Mouse (Mus musculus) splenic B cell, adult 2 months (primary cell): ENCODE measurements around the gene Mcrip2.

Source experiments
- DNase-seq: peaks from one replicate; pipeline ENCODE4 v3.0.0-alpha.2; 2011; ENCODE audit warnings: low read depth, low spot score
- H3K27me3 ChIP-seq: 2 replicates; pipeline ENCODE4 v1.6.1; 2012; ENCODE audit warnings: mild to moderate bottlenecking, low read length, moderate library complexity, mixed read lengths; ENCODE audit not compliant: control insufficient read depth, poor library complexity, insufficient read depth, severe bottlenecking
- H3K36me3 ChIP-seq: 2 replicates; pipeline ENCODE4 v1.6.1; 2012; ENCODE audit warnings: mild to moderate bottlenecking, low read length, moderate library complexity, mixed read lengths; ENCODE audit not compliant: control insufficient read depth, poor library complexity, insufficient read depth, severe bottlenecking

Mcrip2 gene

GRCm38 (mm10) chr17:25868601-25869191, at the start of gene Mcrip2:
TSS of gene Mcrip2 (minus strand) at chr17:25868764.
- no peaks in the 10 kb centered on the region for H3K27me3 ChIP-seq
- no peaks in the 10 kb centered on the region; the same call in 1 of the 2 replicates for H3K36me3 ChIP-seq
- peak; percentile 58 for DNase-seq

GRCm38 (mm10) chr17:25918037-25918750, 49.6 kb upstream of the Mcrip2 start:
- no peak for DNase-seq
- H3K27me3 ChIP-seq: no peaks in the 10 kb centered on the region
- no peaks in the 10 kb centered on the region; the same call in 1 of the 2 replicates for H3K36me3 ChIP-seq

- no peak for DNase-seq
- H3K36me3 ChIP-seq: no peaks in the 10 kb centered on the region; the same call in 1 of the 2 replicates
- H3K27me3 ChIP-seq: no peaks in the 10 kb centered on the region
Observed at GRCm38 (mm10) chr17:25916931-25917647, 48.5 kb upstream of the Mcrip2 start.

GRCm38 (mm10) chr17:25914295-25914694, 45.7 kb upstream of the Mcrip2 start:
- no peaks in the 10 kb centered on the region for H3K27me3 ChIP-seq
- DNase-seq: no peak
- no peaks in the 10 kb centered on the region; the same call in none of the 2 replicates for H3K36me3 ChIP-seq

DNA sequence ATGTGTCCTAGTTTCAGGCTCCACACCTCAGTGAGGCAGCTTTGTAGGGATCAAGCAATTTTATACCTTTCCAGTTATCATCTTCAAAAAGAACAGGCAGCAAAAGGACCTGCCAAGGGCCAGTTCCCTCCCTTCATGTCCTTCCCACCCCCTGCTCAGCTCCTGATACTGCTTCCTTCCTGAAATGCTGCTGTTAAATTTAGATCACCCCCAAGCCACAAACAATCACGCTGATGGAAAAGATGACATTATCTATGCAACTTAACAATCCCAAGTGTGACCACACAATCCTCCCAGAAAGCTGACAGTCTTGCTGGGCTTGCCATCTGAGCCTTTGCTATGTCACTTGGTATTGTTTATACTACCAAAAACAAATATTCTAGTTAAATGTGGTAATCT, 45.3 kb upstream of the Mcrip2 start:
- DNase-seq: no peak
- H3K27me3 ChIP-seq: no peaks in the 10 kb centered on the region
- H3K36me3 ChIP-seq: no peaks in the 10 kb centered on the region; the same call in none of the 2 replicates

GRCm38 (mm10) chr17:25913186-25913876, 44.8 kb upstream of the Mcrip2 start:
- no peaks in the 10 kb centered on the region for H3K27me3 ChIP-seq
- H3K36me3 ChIP-seq: no peaks in the 10 kb centered on the region; the same call in none of the 2 replicates
- no peak for DNase-seq

DNA sequence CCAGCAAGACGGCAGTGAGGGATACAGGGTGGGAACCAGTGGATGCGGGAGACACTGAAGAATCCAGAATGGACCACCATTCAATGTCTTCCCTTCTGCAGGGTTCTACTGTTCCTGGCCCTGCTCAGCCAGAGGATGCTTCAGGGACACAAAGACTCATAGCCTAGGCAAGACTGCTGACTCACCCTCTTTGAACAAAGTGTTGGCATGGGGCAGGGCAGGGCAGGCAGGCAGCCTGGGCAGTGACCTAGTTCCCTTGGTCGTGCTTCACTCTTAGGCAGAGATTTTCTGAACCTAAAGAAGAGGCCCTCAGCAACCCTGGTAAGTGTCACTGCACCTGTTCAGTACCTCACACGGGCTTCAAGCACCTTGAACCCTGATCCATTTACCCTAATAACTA, 43.3 kb upstream of the Mcrip2 start:
- Histone ChIP-seq H3K36me3 (no peaks in the 10 kb centered on the region; the same call in none of the 2 replicates), H3K27me3 (no peaks in the 10 kb centered on the region)
- DNase-seq: no peak

DNA sequence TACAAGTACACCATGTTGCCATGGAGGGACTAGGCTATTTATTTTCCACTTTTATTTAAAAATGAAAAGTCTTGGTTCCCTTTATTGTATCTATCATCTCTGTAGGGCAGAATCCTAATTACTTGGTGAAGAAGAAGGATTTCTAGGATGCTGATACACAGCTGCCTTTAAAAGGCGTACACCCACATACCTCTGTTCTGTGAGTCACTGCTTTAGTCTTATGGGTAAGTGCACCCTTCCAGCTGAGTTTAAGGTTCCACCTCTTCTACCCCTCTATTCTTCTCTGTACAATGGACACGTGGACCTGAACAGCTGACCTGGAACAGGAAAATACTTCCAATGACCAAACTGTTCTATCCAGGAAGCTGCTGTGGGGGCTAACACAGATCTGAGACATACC, 39.1 kb upstream of the Mcrip2 start:
- no peak for DNase-seq
- Histone ChIP-seq H3K36me3 (no peaks in the 10 kb centered on the region; the same call in 1 of the 2 replicates), H3K27me3 (no peaks in the 10 kb centered on the region)

DNA sequence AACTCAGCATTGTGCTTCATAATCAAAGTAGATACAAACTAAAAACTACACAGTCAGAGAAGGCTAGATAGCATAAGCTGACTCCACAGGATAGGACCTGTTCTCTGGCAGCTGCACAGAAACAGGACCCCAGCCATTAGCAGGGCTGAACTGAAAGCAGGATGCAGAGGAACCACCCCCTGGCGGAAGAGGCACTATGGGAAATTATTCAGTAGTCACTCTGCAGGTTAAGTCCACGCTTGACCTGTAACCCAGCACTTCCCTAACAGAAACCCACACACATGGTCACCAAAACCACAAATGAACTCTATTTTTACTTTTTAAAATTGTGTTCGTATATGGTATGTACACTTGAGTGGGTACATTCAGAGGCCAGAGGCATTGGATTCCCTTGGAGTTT, 34.5 kb upstream of the Mcrip2 start:
- Histone ChIP-seq H3K36me3 (no peaks in the 10 kb centered on the region; the same call in 1 of the 2 replicates), H3K27me3 (no peaks in the 10 kb centered on the region)
- DNase-seq: peak; percentile 59

DNA sequence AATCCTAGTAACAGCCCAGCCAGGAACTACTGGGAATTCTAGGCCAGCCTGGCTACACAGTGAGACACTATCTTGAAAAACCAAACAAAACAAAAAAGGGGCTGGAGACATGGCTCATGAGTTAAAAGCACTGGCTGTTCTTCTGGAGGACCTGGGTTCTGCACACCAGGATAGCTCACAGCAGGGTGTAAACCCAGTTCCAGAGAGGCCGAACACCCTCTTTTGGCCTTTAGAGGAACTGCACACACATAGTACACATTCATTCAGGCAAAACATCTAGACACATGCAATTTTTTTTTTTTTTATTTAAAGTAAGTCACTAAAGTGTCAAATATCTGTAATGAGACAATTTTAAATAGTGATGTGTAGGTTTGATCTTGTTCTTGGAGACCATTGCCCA, 31.6 kb upstream of the Mcrip2 start:
- DNase-seq: no peak
- H3K36me3 ChIP-seq: no peaks in the 10 kb centered on the region; the same call in 1 of the 2 replicates
- no peaks in the 10 kb centered on the region for H3K27me3 ChIP-seq

DNA sequence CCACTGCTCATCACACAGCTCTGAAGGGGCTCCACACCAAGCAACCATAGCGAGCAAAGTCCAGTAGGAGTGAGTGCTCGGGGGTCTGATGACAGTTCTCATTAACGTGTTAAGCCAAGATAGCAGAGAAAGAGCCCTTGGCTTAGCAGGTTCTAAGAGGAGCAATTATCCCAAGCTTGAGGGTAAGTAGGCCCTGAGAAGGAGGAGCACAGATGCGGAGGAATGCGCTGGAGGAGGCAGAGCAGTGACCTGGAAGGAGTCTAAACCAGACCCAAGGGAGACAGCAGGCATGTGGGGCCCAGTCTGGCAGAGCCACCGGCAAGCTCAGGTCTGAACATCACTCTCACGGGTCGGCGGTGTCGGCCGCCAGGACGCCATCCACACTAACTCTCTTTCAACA, 27.3 kb upstream of the Mcrip2 start:
- no peaks in the 10 kb centered on the region for H3K27me3 ChIP-seq
- no peaks in the 10 kb centered on the region; the same call in 1 of the 2 replicates for H3K36me3 ChIP-seq
- DNase-seq: no peak

- DNase-seq: peak; percentile 28
- Histone ChIP-seq H3K27me3 (no peaks in the 10 kb centered on the region), H3K36me3 (no peaks in the 10 kb centered on the region; the same call in 1 of the 2 replicates)
Observed at GRCm38 (mm10) chr17:25895415-25895814, 26.9 kb upstream of the Mcrip2 start.

- Histone ChIP-seq H3K36me3 (no peaks in the 10 kb centered on the region), H3K27me3 (no peaks in the 10 kb centered on the region)
- DNase-seq: peak; percentile 86
Observed at GRCm38 (mm10) chr17:25893975-25894617, 25.5 kb upstream of the Mcrip2 start.

DNA sequence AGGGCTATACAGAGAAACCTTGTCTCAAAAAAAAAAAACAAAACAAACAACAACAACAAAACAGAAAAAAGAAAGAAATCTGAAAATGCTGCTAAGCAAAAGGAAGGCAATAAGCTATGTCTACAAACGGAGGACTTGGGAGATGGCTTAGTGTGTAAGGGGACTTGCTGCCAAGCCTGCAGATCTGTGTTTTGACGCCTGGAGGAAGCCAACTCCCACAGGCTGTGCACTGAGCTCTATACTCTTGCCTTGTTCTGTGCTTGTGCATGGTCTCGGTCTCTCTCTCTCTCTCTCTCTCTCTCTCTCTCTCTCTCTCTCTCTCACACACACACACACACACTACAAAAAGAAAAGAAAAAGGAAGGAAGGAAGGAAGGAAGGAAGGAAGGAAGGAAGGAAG, 20.3 kb upstream of the Mcrip2 start:
- Histone ChIP-seq H3K36me3 (no peaks in the 10 kb centered on the region; the same call in none of the 2 replicates), H3K27me3 (no peaks in the 10 kb centered on the region)
- DNase-seq: no peak
